Mouse (Mus musculus) limb, embryonic 11.5 days (tissue): ENCODE measurements at regions not wholly inside any gene's neighbourhood (a gene's known extent, or its start where the extent isn't known, plus 50 kb on each side); places are given as distances from the start of the nearest gene placed in this dataset.

Experiments
- ATAC-seq: fragments of 200-750 bp; cut with Nextera tagmentation; 2 replicates; pipeline ENCODE4 v1.8.0; 2017; ENCODE audit warnings: low read depth; ENCODE audit not compliant: insufficient number of reproducible peaks, low FRiP score, low TSS enrichment
- DNase-seq: peaks from one replicate; pipeline ENCODE4 v3.0.0-alpha.2; 2015; ENCODE audit warnings: low spot score
- H3K27ac ChIP-seq: fragments of 300-500 bp; sonication (generic); replicated peaks from 2 replicates; pipeline ENCODE4 v1.5.1; 2014; ENCODE audit warnings: low read depth, mild to moderate bottlenecking, low read length
- H3K27me3 ChIP-seq: fragments of 300-500 bp; sonication (generic); 2 replicates; pipeline ENCODE4 v1.6.1; 2014; ENCODE audit warnings: mild to moderate bottlenecking, low read length, mixed read lengths; ENCODE audit not compliant: control insufficient read depth, insufficient read depth
- H3K36me3 ChIP-seq: fragments of 300-500 bp; sonication (generic); 2 replicates; pipeline ENCODE4 v1.6.1; 2014; ENCODE audit warnings: mild to moderate bottlenecking, low read length, moderate library complexity, mixed read lengths; ENCODE audit not compliant: control insufficient read depth, insufficient read depth
- H3K4me1 ChIP-seq: fragments of 300-500 bp; sonication (generic); 2 replicates; pipeline ENCODE4 v1.6.1; 2014; ENCODE audit warnings: low read length, mixed read lengths; ENCODE audit not compliant: control insufficient read depth, insufficient read depth
- H3K4me2 ChIP-seq: fragments of 300-500 bp; sonication (generic); 2 replicates; pipeline ENCODE4 v1.6.1; 2014; ENCODE audit warnings: low read depth, mild to moderate bottlenecking, moderate library complexity; ENCODE audit not compliant: severe bottlenecking
- H3K4me3 ChIP-seq: fragments of 300-500 bp; sonication (generic); 2 replicates; pipeline ENCODE4 v1.5.1; 2014; ENCODE audit warnings: low read depth, low read length
- H3K9ac ChIP-seq: fragments of 300-500 bp; sonication (generic); 2 replicates; pipeline ENCODE4 v1.6.1; 2014; ENCODE audit warnings: mild to moderate bottlenecking, low read length
- H3K9me3 ChIP-seq: fragments of 300-500 bp; sonication (generic); 2 replicates; pipeline ENCODE4 v1.6.1; 2016; ENCODE audit warnings: low read length; ENCODE audit not compliant: control insufficient read depth
- WGBS: fragments of 180-500 bp; shearing (Covaris S2); extraction: QIAGEN DNeasy Blood & Tissue Kit; methylation state at CpG from one replicate; pipeline ENCODE4 v1.1.7; 2014; 5-methylcytosine and 5-hydroxymethylcytosine counted together

GRCm38 (mm10) chr1:146106882-146107281 is 387.7 kb upstream of the Brinp3 start:
- H3K27me3 ChIP-seq = no peaks in the 10 kb centered on the region

More at GRCm38 (mm10) chr1:146106882-146107281, 387.7 kb upstream of the Brinp3 start:
- Histone ChIP-seq H3K4me1 (no peaks in the 10 kb centered on the region), H3K4me3 (no peak overlapping the region), H3K27ac (no peak overlapping the region), H3K9ac (no peak overlapping the region), H3K9me3 (no peaks in the 10 kb centered on the region), H3K4me2 (no peak overlapping the region), H3K36me3 (no peaks in the 10 kb centered on the region)
- peak; percentile 77 for DNase-seq
- WGBS = 87% methylated on average over 12 of the region's 12 CpGs
- no peak for ATAC-seq
